Mouse (Mus musculus) stomach, postnatal 0 days (tissue): ENCODE data around the gene Pgm5.

Experiments used
- CTCF ChIP-seq: IDR thresholded peaks from 2 replicates; pipeline ENCODE4 v1.5.1; 2016; ENCODE audit warnings: antibody characterized with exemption, low read depth, mild to moderate bottlenecking, moderate library complexity
- EP300 ChIP-seq: optimal IDR thresholded peaks from 2 replicates; pipeline ENCODE3; 2016; ENCODE audit warnings: antibody characterized with exemption

GRCm38 (mm10) chr19:24718021-24718420 lies 143.6 kb downstream of the Pgm5 start:
- TF ChIP-seq CTCF (no peak), EP300 (no peak)
